In genomic region chr12:25138616-25139015, GRCm38 (mm10) we compare ENCODE assay signal across 19 mouse cellular contexts.
"Had no signal": no experiment of that assay in that cellular context is flagged by ENCODE, and none has a peak within 500 bp of the region (broad histone marks: within the 10 kb centered on the region; RNA-seq: fewer than 3 reads in every experiment).

No protein-coding gene starts in this region.

- H3K27ac ChIP-seq: lung, embryonic 15.5 days; midbrain, embryonic 12.5 days; neural tube, embryonic 13.5 days; neural tube, embryonic 15.5 days had no signal

- H3K4me1 ChIP-seq: neural tube, embryonic 13.5 days; neural tube, embryonic 15.5 days had no signal

- H3K27me3 ChIP-seq: lung, embryonic 15.5 days; neural tube, embryonic 13.5 days; neural tube, embryonic 15.5 days had no signal

- H3K4me3 ChIP-seq: lung, embryonic 15.5 days; midbrain, embryonic 10.5 days; midbrain, embryonic 12.5 days; myocyte; neural tube, embryonic 13.5 days; neural tube, embryonic 15.5 days had no signal

- H3K36me3 ChIP-seq: lung, embryonic 15.5 days; midbrain, embryonic 10.5 days; midbrain, embryonic 12.5 days; neural tube, embryonic 13.5 days; neural tube, embryonic 15.5 days had no signal

- H3K9ac ChIP-seq: lung, embryonic 15.5 days; midbrain, embryonic 12.5 days; neural tube, embryonic 13.5 days; neural tube, embryonic 15.5 days had no signal

- ATAC-seq: midbrain, embryonic 16.5 days had no signal

- H3K4me2 ChIP-seq: lung, embryonic 15.5 days; midbrain, embryonic 12.5 days; neural tube, embryonic 13.5 days; neural tube, embryonic 15.5 days had no signal

- DNase-seq: lung, adult 2 months; lung, postnatal 10 days; lung, postnatal 4 days; midbrain, embryonic 14.5 days; retina, postnatal 1 day; right cerebral cortex, adult 18-20 months; right cerebral cortex, postnatal 25 days; right cerebral cortex, postnatal 4 days; spleen, adult 18-20 months; thymus, adult 18-20 months; thymus, postnatal 14 days; thymus, postnatal 36 days had no signal

- H3K9me3 ChIP-seq: lung, embryonic 15.5 days; midbrain, embryonic 10.5 days; midbrain, embryonic 12.5 days; neural tube, embryonic 13.5 days; neural tube, embryonic 15.5 days had no signal
